Mouse (Mus musculus) myocyte (in vitro differentiated cells): ENCODE measurements around the gene Xkr7. TPM values are rescaled to one million over a fixed set of nuclear protein-coding genes. Genes with fewer than 3 reads are reported as not detected.

ENCODE experiments used
- H3K27me3 ChIP-seq: one replicate; pipeline ENCODE4 v1.6.1; 2011; ENCODE audit not compliant: control insufficient read depth, insufficient read depth, insufficient read length
- H3K36me3 ChIP-seq: one replicate; pipeline ENCODE4 v1.6.1; 2011; ENCODE audit not compliant: control insufficient read depth, insufficient read depth
- H3K4me2 ChIP-seq: one replicate; pipeline ENCODE4 v1.6.1; 2011; ENCODE audit warnings: low read depth, control low read depth
- H3K4me3 ChIP-seq: one replicate; pipeline ENCODE4 v1.5.1; 2011; ENCODE audit warnings: mild to moderate bottlenecking, control low read depth, moderate library complexity
- H3K79me2 ChIP-seq: one replicate; pipeline ENCODE4 v1.6.1; 2011; ENCODE audit not compliant: control insufficient read depth, insufficient read depth
- H3ac ChIP-seq: one replicate; pipeline ENCODE4 v1.6.1; 2011; ENCODE audit not compliant: control insufficient read depth, insufficient read length
- CEBPB ChIP-seq: IDR thresholded peaks from 2 replicates; pipeline ENCODE4 v1.6.1; 2011; ENCODE audit warnings: mild to moderate bottlenecking, moderate library complexity; ENCODE audit not compliant: poor library complexity, insufficient read depth, severe bottlenecking
- E2F4 ChIP-seq: IDR thresholded peaks from one replicate; pipeline ENCODE4 v1.6.1; 2011; ENCODE audit warnings: mild to moderate bottlenecking, control low read depth, moderate library complexity; ENCODE audit not compliant: insufficient read depth
- MAX ChIP-seq: IDR thresholded peaks from one replicate; pipeline ENCODE4 v1.6.1; 2011; ENCODE audit warnings: low read depth, mild to moderate bottlenecking, control low read depth
- MYOD1 ChIP-seq, 3 experiments: IDR thresholded peaks; one replicate each; pipeline ENCODE4 v1.6.1; 2011; ENCODE audit warnings: control low read depth in 2 of 3, low read depth in 2 of 3, mild to moderate bottlenecking in 2 of 3, moderate library complexity in 1 of 3; ENCODE audit not compliant: insufficient read length in 2 of 3, control insufficient read depth in 1 of 3
- MYOG ChIP-seq, 3 experiments: IDR thresholded peaks; one replicate each; pipeline ENCODE4 v1.6.1; 2011; ENCODE audit warnings: control low read depth in 2 of 3, low read depth in 2 of 3, mild to moderate bottlenecking in 2 of 3; ENCODE audit not compliant: insufficient read length in 2 of 3, control insufficient read depth in 1 of 3, insufficient read depth in 1 of 3
- POLR2A ChIP-seq: IDR thresholded peaks from one replicate; pipeline ENCODE4 v1.6.1; 2011; ENCODE audit warnings: low read depth, mild to moderate bottlenecking, control low read depth, moderate library complexity; ENCODE audit not compliant: insufficient read length
- POLR2AphosphoS2 ChIP-seq: IDR thresholded peaks from one replicate; pipeline ENCODE4 v1.6.1; 2011; ENCODE audit warnings: low read depth, control low read depth; ENCODE audit not compliant: insufficient read length
- REST ChIP-seq: IDR thresholded peaks from one replicate; pipeline ENCODE4 v1.6.1; 2011; ENCODE audit warnings: mild to moderate bottlenecking, control low read depth, moderate library complexity; ENCODE audit not compliant: insufficient read depth, insufficient read length
- SRF ChIP-seq: IDR thresholded peaks from one replicate; pipeline ENCODE4 v1.6.1; 2011; ENCODE audit warnings: low read depth; ENCODE audit not compliant: control insufficient read depth, insufficient read length
- TCF12 ChIP-seq: IDR thresholded peaks from one replicate; pipeline ENCODE4 v1.6.1; 2011; ENCODE audit warnings: mild to moderate bottlenecking, control low read depth; ENCODE audit not compliant: poor library complexity, insufficient read depth, severe bottlenecking
- TCF3 ChIP-seq: IDR thresholded peaks from one replicate; pipeline ENCODE4 v1.6.1; 2011; ENCODE audit warnings: low read depth, control low read depth; ENCODE audit not compliant: insufficient read length
- USF1 ChIP-seq: IDR thresholded peaks from one replicate; pipeline ENCODE4 v1.6.1; 2011; ENCODE audit warnings: low read depth, mild to moderate bottlenecking, control low read depth, moderate library complexity
- polyA plus RNA-seq: library from polyadenylated mRNA; unstranded; fragments of >200 nt; fragmentation: generic; extraction: Trizol; gene quantifications from one replicate; pipeline ENCODE4 v1.2.1, GENCODE M21; 2012; ENCODE audit warnings: missing spikeins

Xkr7 gene
- polyA plus RNA-seq, 1 experiment, result not detected

DNA sequence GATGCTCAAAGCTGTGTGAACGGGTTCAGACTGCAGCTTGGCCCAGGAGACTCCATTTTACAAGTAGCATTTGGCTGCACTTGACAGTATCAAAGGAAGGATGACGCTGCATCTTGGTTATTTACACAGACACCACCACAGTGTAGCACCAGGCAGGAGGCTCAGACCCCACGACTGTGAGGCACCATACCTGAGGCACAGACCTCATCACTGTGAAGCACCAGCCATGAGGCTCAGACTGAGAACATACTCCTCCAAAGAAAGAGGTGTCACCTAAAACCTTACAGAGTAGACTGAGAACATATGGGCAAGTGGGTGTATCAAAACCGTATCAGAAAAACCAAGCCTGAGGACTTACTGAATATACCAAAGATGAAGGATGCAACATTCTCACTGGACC, 8.8 kb upstream of the Xkr7 start:
- H3K36me3 ChIP-seq, result no peaks in the 10 kb centered on the region
- TF ChIP-seq TCF12 (no peak), MYOD1 (IDR thresholded peaks at IDR 0.05; ENCODE audit: control insufficient read depth in 1 of 3, insufficient read length in 2 of 3, low read depth in 2 of 3) (no peak), MAX (no peak), MYOG (IDR thresholded peaks at IDR 0.05; ENCODE audit: control insufficient read depth in 1 of 3, insufficient read depth in 1 of 3, insufficient read length in 2 of 3, low read depth in 2 of 3) (no peak), POLR2A (no peak), SRF (no peak), TCF3 (no peak), REST (no peak), POLR2AphosphoS2 (no peak), E2F4 (no peak), USF1 (no peak), CEBPB (no peak)

DNA sequence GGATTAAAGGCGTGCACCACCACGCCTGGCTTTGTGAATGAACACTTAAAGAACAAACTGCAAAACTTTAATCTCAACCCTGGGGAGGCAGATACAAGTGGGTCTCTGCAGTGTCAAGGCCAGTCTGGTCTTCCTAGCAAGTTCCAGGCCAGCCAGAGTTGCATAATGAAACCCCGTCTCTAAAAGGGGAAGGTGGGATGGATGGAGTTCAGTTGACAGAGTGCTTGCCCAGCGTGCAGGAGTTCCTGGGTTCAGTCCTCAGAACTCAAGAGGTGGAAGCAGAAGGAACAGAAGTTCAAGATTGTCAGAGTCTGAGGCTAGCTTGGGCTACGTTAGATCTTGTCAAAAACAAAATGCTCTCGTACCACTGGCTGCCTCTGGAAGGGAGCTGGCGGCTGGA, 5.6 kb upstream of the Xkr7 start:
- peaks cover 57% of the 10 kb centered on the region for H3K27me3 ChIP-seq
- TF ChIP-seq TCF12 (no peak), REST (no peak), SRF (no peak), MAX (no peak), POLR2AphosphoS2 (no peak), TCF3 (no peak), USF1 (no peak), MYOG (IDR thresholded peaks at IDR 0.05; ENCODE audit: control insufficient read depth in 1 of 3, insufficient read depth in 1 of 3, insufficient read length in 2 of 3, low read depth in 2 of 3) (no peak), POLR2A (no peak), E2F4 (no peak), CEBPB (no peak)

More for the DNA sequence above, 8.8 kb upstream of the Xkr7 start:
- peaks cover 56% of the 10 kb centered on the region for H3K27me3 ChIP-seq
- H3K4me3 ChIP-seq, result no peak overlapping the region
- H3ac ChIP-seq, result no peak overlapping the region
- H3K4me2 ChIP-seq, result no peak overlapping the region
- no peaks in the 10 kb centered on the region for H3K79me2 ChIP-seq

DNA sequence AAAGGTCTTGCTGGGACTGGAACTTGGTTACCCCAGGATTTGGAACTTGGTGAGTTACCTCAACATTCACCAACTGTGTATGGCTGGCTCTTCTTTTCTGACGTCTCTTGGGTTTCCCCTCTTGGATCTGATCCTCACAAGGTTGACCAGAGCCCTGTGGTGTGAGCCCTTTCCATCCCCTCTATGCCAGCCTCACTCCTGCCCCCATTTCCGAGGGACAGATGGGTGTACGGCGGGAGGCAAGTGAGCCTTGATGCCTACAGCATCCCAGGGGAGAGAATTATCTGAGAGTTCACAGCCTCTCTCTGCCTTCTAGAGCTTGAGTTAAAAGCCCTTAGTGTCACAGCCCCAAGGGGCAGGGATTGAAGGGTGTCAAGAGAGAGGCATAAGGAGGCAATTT, 4.2 kb upstream of the Xkr7 start:
- Histone ChIP-seq H3K79me2 (no peaks in the 10 kb centered on the region), H3K4me3 (no peak overlapping the region), H3K36me3 (no peaks in the 10 kb centered on the region), H3K4me2 (no peak overlapping the region), H3ac (no peak overlapping the region), H3K27me3 (peaks cover 72% of the 10 kb centered on the region)
- no peak for TF ChIP-seq USF1
- TF ChIP-seq TCF12, result no peak
- no peak for TF ChIP-seq POLR2AphosphoS2
- no peak for TF ChIP-seq POLR2A
- TF ChIP-seq TCF3, result no peak
- TF ChIP-seq REST, result no peak
- no peak for TF ChIP-seq MYOG (IDR thresholded peaks at IDR 0.05; ENCODE audit: control insufficient read depth in 1 of 3, insufficient read depth in 1 of 3, insufficient read length in 2 of 3, low read depth in 2 of 3)
- no peak for TF ChIP-seq E2F4
- TF ChIP-seq SRF, result no peak
- no peak for TF ChIP-seq MYOD1 (IDR thresholded peaks at IDR 0.05; ENCODE audit: control insufficient read depth in 1 of 3, insufficient read length in 2 of 3, low read depth in 2 of 3)
- no peak for TF ChIP-seq MAX
- no peak for TF ChIP-seq CEBPB

More for the DNA sequence above, 5.6 kb upstream of the Xkr7 start:
- Histone ChIP-seq H3K4me2 (no peak overlapping the region), H3K4me3 (no peak overlapping the region), H3ac (no peak overlapping the region), H3K79me2 (no peaks in the 10 kb centered on the region), H3K36me3 (no peaks in the 10 kb centered on the region)

DNA sequence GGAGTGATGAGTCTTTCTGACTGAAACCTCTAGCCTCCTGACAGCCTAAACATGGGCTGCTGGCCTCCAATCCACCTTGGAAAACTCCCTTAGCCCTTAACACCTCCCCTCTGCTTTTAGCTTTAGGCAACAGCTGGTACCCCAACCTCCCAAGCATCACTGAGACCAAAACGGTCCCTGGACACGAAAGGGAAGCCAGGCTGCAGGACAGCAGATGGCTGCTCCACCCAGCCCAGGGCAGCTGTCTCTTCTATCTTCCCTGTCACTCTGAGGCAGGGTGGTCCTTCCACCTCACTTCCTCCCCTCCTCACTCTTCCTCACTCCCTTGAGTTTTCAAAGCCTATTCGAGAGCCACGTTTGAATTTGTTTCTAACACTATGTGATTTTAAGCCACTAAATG, 1.2 kb upstream of the Xkr7 start:
- H3K4me3 ChIP-seq, result no peak overlapping the region

DNA sequence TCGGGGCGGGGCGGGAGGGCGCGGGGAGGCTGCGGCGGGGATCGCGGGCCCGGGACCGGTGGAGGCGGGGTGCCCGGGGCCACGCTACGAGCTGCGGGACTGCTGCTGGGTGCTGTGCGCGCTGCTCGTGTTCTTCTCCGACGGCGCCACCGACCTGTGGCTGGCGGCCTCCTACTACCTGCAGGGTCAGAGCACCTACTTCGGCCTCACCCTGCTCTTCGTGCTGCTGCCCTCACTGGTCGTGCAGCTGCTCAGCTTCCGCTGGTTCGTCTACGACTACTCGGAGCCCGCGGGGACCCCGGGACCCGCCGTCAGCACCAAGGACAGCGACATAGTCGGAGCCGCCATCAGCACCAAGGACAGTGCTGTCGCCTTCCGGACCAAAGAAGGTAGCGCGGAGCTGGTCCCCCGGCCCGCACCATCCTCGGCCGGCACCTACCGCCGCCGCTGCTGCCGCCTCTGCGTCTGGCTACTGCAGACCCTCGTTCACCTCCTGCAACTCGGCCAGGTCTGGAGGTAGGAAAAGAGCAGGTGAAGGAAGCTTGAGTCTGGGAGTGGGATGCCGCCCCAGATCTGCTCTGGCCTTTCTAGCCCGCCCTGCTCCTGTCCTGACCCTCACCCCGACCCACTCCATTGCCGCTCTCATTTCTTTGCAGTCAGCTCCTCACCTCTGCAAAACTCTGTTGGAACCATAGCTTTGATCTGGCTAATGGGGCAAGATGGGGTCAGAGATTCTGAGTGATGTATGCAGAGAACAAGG, 611 bp downstream of the Xkr7 start:
- no peak overlapping the region for H3ac ChIP-seq
- no peaks in the 10 kb centered on the region for H3K36me3 ChIP-seq
- no peak overlapping the region for H3K4me3 ChIP-seq
- no peak for TF ChIP-seq MYOD1 (IDR thresholded peaks at IDR 0.05; ENCODE audit: control insufficient read depth in 1 of 3, insufficient read length in 2 of 3, low read depth in 2 of 3)
- no peak for TF ChIP-seq POLR2A
- TF ChIP-seq POLR2AphosphoS2, result no peak
- no peak for TF ChIP-seq USF1
- no peak for TF ChIP-seq TCF12
- peak; percentile 18 for TF ChIP-seq E2F4
- no peak for TF ChIP-seq MAX
- peak; percentile 91 for TF ChIP-seq REST
- TF ChIP-seq MYOG (IDR thresholded peaks at IDR 0.05; ENCODE audit: control insufficient read depth in 1 of 3, insufficient read depth in 1 of 3, insufficient read length in 2 of 3, low read depth in 2 of 3), result peak in 1 of 3 experiments; percentile 20
- TF ChIP-seq CEBPB, result no peak
- no peak for TF ChIP-seq SRF
- peak; percentile 30 for TF ChIP-seq TCF3
- no peaks in the 10 kb centered on the region for H3K79me2 ChIP-seq
- no peak overlapping the region for H3K4me2 ChIP-seq
- peaks cover 52% of the 10 kb centered on the region for H3K27me3 ChIP-seq

More for the DNA sequence above, 1.2 kb upstream of the Xkr7 start:
- Histone ChIP-seq H3K4me2 (no peak overlapping the region), H3K79me2 (no peaks in the 10 kb centered on the region), H3K36me3 (no peaks in the 10 kb centered on the region), H3K27me3 (peaks cover 56% of the 10 kb centered on the region), H3ac (no peak overlapping the region)
- TF ChIP-seq MYOD1 (IDR thresholded peaks at IDR 0.05; ENCODE audit: control insufficient read depth in 1 of 3, insufficient read length in 2 of 3, low read depth in 2 of 3) (peak in 1 of 3 experiments; percentile 13), CEBPB (no peak)
